Comparison of ENCODE assay signal across 34 mouse cellular contexts in genomic region chr9:87383513-87383912, GRCm38 (mm10).
"Had no signal": no experiment of that assay in that cellular context is flagged by ENCODE, and none has a peak within 500 bp of the region (broad histone marks: within the 10 kb centered on the region; RNA-seq: fewer than 3 reads in every experiment).

No protein-coding gene starts in this region.

- H3K4me2 ChIP-seq: heart, embryonic 11.5 days; heart, embryonic 12.5 days; heart, embryonic 13.5 days; heart, embryonic 15.5 days; hindbrain, embryonic 12.5 days; hindbrain, embryonic 13.5 days; hindbrain, embryonic 14.5 days; hindbrain, embryonic 15.5 days; intestine, embryonic 15.5 days; kidney, embryonic 15.5 days had no signal

- H3K4me3 ChIP-seq: heart, embryonic 10.5 days; heart, embryonic 12.5 days; heart, embryonic 13.5 days; heart, embryonic 15.5 days; hindbrain, embryonic 10.5 days; hindbrain, embryonic 12.5 days; hindbrain, embryonic 13.5 days; hindbrain, embryonic 15.5 days; intestine, embryonic 15.5 days; kidney, embryonic 15.5 days; layer of hippocampus, adult 2 months; left cerebral cortex, adult 2 months had no signal

- DNase-seq: heart, postnatal 14 days; heart, postnatal 36 days; heart, postnatal 4 days; kidney, adult 11 months; kidney, adult 18-20 months; kidney, adult 2 months; kidney, adult 8-10 months; kidney, adult 9 months; kidney, postnatal 10 days; kidney, postnatal 14 days; kidney, postnatal 25 days; kidney, postnatal 36 days; kidney, postnatal 4 days; layer of hippocampus, adult 9-11 months; layer of hippocampus, postnatal 36 days had no signal

- H3K9ac ChIP-seq: heart, embryonic 12.5 days; heart, embryonic 13.5 days; heart, embryonic 15.5 days; hindbrain, embryonic 12.5 days; hindbrain, embryonic 13.5 days; hindbrain, embryonic 14.5 days; hindbrain, embryonic 15.5 days; intestine, embryonic 15.5 days; kidney, embryonic 15.5 days had no signal

- H3K27ac ChIP-seq: heart, embryonic 10.5 days; heart, embryonic 13.5 days; heart, embryonic 15.5 days; hindbrain, embryonic 10.5 days; hindbrain, embryonic 12.5 days; hindbrain, embryonic 13.5 days; hindbrain, embryonic 14.5 days; hindbrain, embryonic 15.5 days; intestine, embryonic 15.5 days; kidney, embryonic 15.5 days; kidney, postnatal 0 days; layer of hippocampus, adult 2 months; left cerebral cortex, adult 2 months had no signal

- H3K9me3 ChIP-seq: heart, embryonic 10.5 days; heart, embryonic 12.5 days; heart, embryonic 13.5 days; heart, embryonic 15.5 days; hindbrain, embryonic 10.5 days; hindbrain, embryonic 12.5 days; hindbrain, embryonic 13.5 days; hindbrain, embryonic 15.5 days; intestine, embryonic 15.5 days; kidney, embryonic 15.5 days had no signal

- H3K36me3 ChIP-seq: heart, embryonic 10.5 days; heart, embryonic 12.5 days; heart, embryonic 13.5 days; heart, embryonic 15.5 days; hindbrain, embryonic 10.5 days; hindbrain, embryonic 12.5 days; hindbrain, embryonic 13.5 days; hindbrain, embryonic 15.5 days; intestine, embryonic 15.5 days; kidney, embryonic 15.5 days had no signal

- H3K4me1 ChIP-seq: hindbrain, embryonic 10.5 days; hindbrain, embryonic 12.5 days; hindbrain, embryonic 13.5 days; hindbrain, embryonic 15.5 days; intestine, embryonic 15.5 days; kidney, embryonic 15.5 days had no signal

- H3K27me3 ChIP-seq: heart, embryonic 12.5 days; heart, embryonic 13.5 days; heart, embryonic 15.5 days; hindbrain, embryonic 12.5 days; hindbrain, embryonic 13.5 days; hindbrain, embryonic 15.5 days; intestine, embryonic 15.5 days; kidney, embryonic 15.5 days had no signal

- ATAC-seq: hindbrain, embryonic 16.5 days; inflammation-experienced regulatory T-cells, adult 6 months; intestine, embryonic 15.5 days; intestine, embryonic 16.5 days; intestine, postnatal 0 days had no signal
